Mouse (Mus musculus): ENCODE measurements around the gene Disp3.

DNA sequence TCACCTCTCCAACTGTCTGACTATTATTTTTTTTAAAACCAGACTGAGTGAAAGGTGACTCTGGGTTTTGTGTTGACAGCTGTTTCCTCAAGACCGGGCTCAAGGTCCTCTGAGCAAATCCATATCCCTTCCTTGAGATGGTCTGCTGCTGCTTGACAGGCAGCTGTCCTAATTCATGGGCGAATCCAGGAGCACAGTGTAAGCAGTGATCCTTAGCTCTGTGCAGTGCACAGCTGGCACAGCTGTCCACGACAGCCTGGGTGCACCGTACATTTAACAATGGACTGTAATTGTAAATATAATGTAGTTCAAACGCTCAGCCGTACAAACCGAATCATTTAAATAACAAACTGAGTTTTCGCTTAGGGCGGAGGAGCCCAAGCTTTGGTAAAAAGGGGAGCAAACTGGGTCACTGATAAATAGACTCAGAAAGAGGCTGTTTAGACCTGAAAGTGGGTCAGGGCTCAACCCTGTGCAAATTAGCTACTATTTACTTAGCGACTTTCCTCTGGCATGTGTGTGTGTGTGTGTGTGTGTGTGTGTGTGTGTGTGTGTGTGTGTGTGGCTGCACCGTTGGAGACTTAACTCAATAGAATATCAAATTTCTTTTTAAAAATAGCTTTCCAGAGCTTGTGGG is 72.4 kb downstream of the Disp3 start:
- no peak for TF ChIP-seq CTCF (IDR thresholded peaks at IDR 0.05)
- TF ChIP-seq EP300 (IDR thresholded peaks at IDR 0.05), result no peak
